Mouse (Mus musculus): ENCODE results near the gene Kcnq1.

The Kcnq1 gene

GRCm38 (mm10) chr7:143460874-143461273, 354.7 kb downstream of the Kcnq1 start, which contains the start of gene Cdkn1c:
Cdkn1c (minus strand) TSS chr7:143461050.
- peak; percentile 93 for DNase-seq (ENCODE audit: low read depth, low spot score)

- no peak for DNase-seq (ENCODE audit: low read depth, low spot score)
Observed at GRCm38 (mm10) chr7:143461294-143461870, 355.2 kb downstream of the Kcnq1 start.

GRCm38 (mm10) chr7:143461920-143462319, 355.8 kb downstream of the Kcnq1 start:
- DNase-seq (ENCODE audit: low read depth, low spot score), result no peak

- no peak for DNase-seq (ENCODE audit: low read depth, low spot score)
Observed at GRCm38 (mm10) chr7:143462516-143462915, 356.4 kb downstream of the Kcnq1 start.

GRCm38 (mm10) chr7:143463865-143464415, 357.8 kb downstream of the Kcnq1 start:
- DNase-seq (ENCODE audit: low read depth, low spot score), result peak; percentile 86

GRCm38 (mm10) chr7:143464811-143465560, 358.8 kb downstream of the Kcnq1 start:
- peak; percentile 75 for DNase-seq (ENCODE audit: low read depth, low spot score)

- DNase-seq (ENCODE audit: low read depth, low spot score), result peak; percentile 86
Observed at GRCm38 (mm10) chr7:143466099-143466677, 360.0 kb downstream of the Kcnq1 start.

- DNase-seq (ENCODE audit: low read depth, low spot score), result no peak
Observed at GRCm38 (mm10) chr7:143467714-143468113, 361.6 kb downstream of the Kcnq1 start.

- DNase-seq (ENCODE audit: low read depth, low spot score), result peak; percentile 81
Observed at GRCm38 (mm10) chr7:143469946-143470345, 363.8 kb downstream of the Kcnq1 start.

GRCm38 (mm10) chr7:143473347-143474101, 367.4 kb downstream of the Kcnq1 start, which contains the start of gene Slc22a18:
Slc22a18 (plus strand) TSS chr7:143473736.
- no peak for DNase-seq (ENCODE audit: low read depth, low spot score)

- no peak for DNase-seq (ENCODE audit: low read depth, low spot score)
Observed at GRCm38 (mm10) chr7:143474811-143475210, 368.6 kb downstream of the Kcnq1 start.

- DNase-seq (ENCODE audit: low read depth, low spot score), result no peak
Observed at GRCm38 (mm10) chr7:143475876-143476275, 369.7 kb downstream of the Kcnq1 start.
